Mouse (Mus musculus) cerebellum, adult 8-10 months (tissue): ENCODE measurements around the gene Sez6.
A peak's percentile ranks its signal among the peaks of the same experiment; 100 is the strongest.

Experiments
- DNase-seq: peaks from one replicate; pipeline ENCODE4 v3.0.0; 2022

The Sez6 gene

DNA sequence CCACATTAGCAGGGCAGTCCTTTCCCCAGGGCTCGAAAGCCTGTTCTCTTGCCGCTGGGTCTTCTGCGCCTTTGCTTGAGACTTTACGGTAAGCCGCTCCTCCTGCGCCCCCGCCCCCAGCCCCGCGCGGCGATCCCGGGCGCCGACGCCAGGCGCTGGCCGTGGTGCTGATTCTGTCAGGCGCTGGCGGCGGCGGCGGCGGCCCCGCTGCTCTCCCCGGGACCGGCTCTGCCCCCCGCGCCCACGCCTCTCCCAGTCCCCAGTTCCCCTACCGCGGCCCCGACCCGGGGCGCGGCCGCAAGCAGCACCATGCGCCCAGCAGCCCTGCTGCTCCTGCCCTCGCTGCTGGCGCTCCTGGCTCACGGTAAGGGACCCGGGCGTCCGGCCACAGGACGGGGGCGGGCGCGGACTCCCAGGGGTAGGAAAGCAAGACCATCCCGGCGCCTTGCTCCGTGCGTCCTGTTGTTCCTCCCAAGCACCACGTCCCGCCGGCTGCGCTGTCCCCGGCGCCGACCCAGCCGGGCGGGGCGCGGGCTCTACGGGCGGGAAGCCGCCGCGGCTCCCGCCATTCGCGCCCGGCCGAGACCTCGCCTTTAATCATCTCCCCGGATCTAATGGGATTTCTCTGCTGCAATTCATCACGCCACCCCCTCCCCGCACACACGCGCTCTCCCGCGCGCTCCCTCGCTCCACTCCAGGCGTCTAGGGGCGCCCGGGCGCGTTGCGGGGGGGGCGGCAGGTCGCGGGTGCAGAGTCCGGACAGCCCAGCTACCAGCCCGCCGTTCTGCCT is at the start of gene Sez6:
Gene Sez6, plus strand, starts transcription at position 50 of the 790 bp plus-strand sequence.
- DNase-seq = peak; percentile 79

GRCm38 (mm10) chr11:77884524-77885245 is 45.9 kb upstream of the Sez6 start:
- no peak for DNase-seq

- DNase-seq = no peak
These were observed 45.4 kb upstream of the Sez6 start for GRCm38 (mm10) chr11:77885246-77885575.

- DNase-seq = no peak
These were observed 43.1 kb upstream of the Sez6 start for GRCm38 (mm10) chr11:77887373-77887960.

DNA sequence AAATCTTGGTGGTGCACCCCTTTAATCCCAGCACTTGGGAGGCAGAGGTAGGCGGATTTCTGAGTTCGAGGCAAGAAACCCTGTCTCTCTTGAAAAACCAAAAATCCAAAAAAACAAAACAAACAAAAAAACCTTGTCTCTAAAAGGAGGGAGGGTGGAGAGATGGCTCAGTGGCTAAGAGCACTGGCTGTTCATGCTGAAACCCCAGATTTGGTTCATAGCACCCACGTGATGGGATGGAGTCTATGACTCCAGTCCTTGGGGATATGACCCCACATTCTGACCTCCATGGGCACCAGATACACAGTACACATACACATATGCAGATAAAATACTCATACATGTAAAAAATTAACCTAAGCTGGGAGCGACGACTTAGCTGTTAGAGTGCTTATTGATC is 41.8 kb upstream of the Sez6 start:
- no peak for DNase-seq

- no peak for DNase-seq
These were observed 41.1 kb upstream of the Sez6 start for GRCm38 (mm10) chr11:77889484-77889883.

- DNase-seq = no peak
These were observed 39.8 kb upstream of the Sez6 start for GRCm38 (mm10) chr11:77890648-77891258.

DNA sequence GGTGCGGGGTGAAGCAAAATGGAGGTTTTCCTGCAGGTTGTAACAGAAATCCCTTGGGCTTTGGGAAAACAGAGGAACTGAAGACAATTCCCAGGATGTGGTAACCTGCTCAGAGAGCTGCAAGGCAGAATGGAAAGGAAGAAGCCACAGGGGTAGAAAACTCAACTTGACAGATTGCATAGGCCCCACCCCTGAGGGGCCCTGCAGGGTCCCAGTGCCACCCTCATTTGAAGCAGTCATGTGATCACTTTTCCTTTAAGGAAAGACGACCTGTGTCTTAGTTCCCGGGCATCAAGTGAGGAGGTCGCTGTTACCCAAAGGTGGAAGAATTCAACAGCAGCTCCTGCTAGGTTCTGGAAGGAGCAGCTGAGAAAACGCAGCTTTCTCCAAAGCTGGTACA is 37.7 kb upstream of the Sez6 start:
- no peak for DNase-seq

DNA sequence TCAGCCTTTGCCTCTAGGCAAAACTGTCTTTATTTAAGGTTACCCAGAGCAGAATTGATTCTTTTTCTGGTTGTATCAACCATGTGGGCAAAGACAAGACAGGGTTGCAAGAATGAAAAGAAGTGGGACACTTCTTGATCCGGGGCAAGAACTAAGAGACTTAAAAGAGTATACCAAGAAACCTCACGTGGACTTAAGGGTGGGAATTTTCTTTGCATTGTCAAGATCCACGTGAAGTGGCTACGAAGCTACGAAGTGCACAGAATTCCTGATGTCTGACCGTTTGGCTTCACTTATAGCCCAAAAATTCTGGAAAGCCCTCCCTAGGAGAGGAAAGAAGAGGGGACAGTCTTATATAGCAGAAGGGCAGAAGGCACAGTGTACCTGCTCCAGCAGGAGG is 37.3 kb upstream of the Sez6 start:
- DNase-seq = no peak

GRCm38 (mm10) chr11:77893787-77894718 is 36.5 kb upstream of the Sez6 start, which contains the start of gene Pipox:
Pipox (minus strand) TSS chr11:77894096.
- DNase-seq = peak; percentile 89

DNA sequence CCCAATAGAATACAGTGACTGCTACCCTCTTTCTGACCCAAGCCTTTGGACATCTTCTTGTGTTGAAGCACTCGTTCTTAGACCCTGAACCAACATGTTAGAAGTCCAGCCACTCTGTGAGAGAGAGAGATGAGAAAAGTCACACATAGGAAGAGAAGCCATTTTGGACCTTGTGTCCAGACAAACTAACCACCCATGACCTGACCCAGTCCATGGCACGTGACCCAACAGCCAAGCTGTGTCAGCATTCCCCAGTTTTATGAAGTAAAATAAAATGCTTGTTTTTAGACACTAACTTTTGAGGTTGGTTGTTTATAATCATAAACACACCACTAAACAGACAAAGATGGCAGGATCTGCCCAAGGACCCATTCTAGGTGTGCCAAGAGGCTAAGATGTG is 35.6 kb upstream of the Sez6 start:
- DNase-seq = no peak

DNA sequence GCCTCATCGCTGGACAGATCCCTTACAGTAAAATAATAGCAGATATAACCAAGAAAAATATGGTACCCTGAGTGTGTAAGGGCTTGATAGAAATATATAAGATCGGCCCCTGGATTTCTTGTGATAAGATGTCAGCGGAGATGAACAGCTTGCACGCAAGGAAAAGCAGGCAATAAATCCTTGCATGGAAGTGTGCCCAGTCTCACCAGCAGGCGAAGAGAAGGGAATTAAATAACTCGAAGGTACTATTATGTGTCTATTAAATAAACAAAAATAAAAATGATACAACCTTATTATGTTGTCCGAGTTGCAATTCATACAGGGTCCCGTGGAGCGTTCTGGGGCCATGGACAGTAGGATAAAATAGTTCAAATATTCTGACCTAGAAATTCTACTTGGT is 34.6 kb upstream of the Sez6 start:
- no peak for DNase-seq

- no peak for DNase-seq
These were observed 34.1 kb upstream of the Sez6 start for GRCm38 (mm10) chr11:77896480-77896819.

DNA sequence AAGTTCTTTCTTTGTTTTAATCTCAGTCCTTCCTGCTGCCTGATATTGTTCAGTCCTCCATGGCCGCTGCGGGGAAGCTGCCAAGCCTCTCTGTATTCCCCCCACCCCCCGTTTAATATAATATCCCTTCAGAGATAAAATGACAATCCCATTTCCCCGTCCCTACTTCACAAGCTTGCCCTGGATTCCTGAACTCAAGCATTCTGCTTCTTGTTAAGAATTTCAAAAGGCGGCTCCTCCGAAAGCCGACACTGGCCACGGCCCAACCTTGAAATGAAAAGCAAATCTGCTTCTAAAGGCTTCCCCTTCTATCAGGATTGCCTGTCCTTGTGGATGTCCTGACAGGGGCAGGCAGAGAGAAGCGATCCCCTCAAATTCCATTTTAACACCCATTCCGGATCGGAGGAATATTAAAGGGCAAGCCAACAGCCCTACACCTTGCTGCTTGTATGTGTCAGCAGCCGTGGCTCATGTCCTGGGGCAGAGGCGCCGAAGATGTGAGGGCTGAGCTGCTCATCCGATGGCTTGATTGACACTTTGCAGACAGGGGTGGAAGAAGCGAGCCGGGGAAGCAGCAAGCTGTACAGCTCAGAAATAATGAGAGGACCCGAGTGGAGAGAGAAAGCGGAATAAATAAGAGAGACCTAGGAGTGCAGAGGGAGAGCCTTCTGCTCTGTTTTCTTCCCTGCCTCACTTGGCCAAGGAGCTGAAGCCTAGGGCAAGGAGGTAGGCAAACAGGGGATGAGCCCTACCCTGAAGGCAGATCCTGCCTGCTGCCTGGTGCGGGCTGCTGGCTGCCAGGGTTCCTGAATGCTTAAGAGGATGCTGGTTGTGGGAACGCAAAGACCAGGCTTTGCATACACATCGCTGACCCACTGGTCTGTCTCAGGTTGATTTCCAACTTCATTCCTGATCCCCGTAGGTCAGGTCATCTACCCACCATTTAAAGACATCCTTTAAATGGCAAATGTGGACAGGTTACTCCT is 33.5 kb upstream of the Sez6 start:
- DNase-seq = peak; percentile 58

DNA sequence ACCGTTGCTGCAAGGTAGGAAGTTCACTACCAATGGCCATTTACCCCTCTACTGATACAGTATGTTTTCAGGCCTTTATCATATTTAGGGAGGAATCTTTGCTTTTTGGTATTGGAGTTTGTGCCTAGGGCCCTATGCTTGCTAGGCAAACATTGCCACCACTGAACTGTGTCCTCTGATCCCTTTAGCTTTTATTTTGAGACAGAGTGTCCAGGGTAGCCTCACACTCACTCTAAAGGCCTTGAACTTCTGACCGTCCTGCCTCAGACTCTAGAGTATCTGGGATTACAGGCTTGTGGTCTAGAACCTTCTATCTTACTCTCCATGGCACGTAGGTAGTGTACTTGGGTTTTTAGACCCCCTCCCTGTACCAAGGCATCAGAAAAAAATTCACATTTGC is 30.4 kb upstream of the Sez6 start:
- DNase-seq = no peak

- no peak for DNase-seq
These were observed 29.9 kb upstream of the Sez6 start for GRCm38 (mm10) chr11:77900696-77901095.

DNA sequence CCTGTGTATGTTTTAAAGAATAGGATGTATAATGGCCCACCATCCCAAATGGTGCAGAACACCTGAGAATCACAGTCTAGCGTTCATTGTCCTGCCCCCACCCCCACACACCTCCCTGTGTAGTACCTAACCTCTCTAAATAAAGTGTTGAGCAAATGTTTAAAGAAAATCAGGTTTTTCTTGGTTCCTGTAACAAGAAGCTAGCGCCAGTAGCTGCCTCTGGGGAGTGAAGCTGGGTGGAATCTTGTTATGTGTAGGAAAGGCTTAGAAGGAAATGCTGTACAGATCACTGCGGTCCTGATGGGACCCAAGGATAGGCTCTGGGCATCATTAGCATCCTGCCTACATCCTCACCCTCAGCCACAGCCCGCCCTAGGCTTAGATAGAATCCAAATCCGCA is 29.2 kb upstream of the Sez6 start:
- no peak for DNase-seq

DNA sequence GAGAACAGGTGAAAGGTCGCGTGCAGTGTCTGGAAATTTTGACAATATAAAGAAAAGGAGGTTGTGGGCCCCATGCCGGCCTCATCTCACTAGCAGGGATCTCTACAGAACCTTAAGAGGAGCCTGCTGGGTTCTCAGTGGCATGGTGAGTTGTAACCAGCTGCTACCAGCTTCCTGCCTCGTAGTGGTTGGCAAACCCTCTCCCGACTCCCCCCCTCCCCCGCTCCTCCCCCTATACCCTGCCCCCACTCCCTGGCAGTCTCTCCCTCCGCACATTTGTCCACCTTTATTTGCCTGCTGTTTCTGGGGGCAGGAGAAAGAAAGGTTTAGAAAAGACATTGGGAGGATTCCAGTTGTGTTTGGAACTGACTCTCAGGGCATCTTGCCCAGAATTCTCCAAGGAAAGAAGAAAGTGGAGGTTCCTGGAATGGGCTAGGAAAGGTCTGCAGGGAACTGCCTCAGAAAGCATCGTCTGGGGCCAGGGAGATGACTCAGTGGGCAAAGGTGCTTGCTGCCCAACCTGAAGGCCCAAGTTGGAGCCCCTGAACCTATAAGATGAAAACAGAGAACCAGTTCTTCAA is 28.7 kb upstream of the Sez6 start:
- DNase-seq = no peak

GRCm38 (mm10) chr11:77903761-77904160 is 26.8 kb upstream of the Sez6 start:
- DNase-seq = no peak

DNA sequence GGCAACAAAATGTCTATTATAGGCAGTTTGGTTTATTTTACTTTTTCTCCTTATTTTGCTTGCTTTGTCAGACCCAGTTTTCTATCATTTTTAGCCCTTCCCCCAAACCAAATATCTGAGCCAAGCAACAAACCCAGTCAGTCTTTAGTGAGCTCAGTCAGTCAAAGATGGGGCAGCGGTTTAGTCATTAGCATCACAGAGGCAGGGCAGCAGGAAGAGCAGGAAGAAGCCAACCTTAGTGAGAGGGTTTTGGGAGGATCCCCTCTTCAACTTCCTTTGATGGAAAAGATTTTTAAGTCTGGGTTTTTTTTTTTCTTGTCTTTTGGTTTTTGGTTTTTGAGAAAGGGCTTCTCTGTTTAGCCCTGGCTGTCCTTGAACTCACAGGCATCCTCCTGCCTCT is 25.9 kb upstream of the Sez6 start:
- no peak for DNase-seq

DNA sequence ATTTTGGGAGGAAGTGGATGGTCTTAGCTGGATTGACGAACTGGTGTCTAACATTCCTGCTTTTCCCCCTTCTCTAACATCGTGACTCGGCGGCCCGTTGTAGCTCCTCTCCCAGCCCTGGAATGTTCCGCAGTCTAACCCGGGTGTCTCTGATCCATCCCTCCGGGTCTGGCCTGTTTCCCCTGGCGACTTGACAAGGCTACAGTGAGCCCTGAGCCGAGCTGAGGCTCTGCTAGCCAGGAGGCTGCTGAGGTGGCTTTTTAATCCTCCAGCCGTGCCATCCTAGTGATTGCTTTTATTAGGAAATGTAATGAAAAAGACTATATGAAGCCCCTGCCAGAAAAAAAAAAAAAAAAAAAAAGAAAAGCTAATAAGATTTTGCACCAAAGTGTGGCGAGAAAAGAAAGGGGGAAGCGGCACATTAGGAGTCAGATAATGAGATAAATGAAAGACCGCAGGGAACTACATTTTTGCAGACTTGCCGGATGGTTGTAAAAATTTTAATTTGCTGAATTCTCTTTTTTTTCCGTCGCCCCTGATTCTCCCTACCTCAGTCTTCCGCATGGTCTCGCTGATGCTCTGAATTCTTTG is 24.4 kb upstream of the Sez6 start:
- peak; percentile 79 for DNase-seq
